Mouse (Mus musculus): ENCODE measurements around the gene Npas1.
A peak's percentile ranks its signal among the peaks of the same experiment; 100 is the strongest.

Gene Npas1

DNA sequence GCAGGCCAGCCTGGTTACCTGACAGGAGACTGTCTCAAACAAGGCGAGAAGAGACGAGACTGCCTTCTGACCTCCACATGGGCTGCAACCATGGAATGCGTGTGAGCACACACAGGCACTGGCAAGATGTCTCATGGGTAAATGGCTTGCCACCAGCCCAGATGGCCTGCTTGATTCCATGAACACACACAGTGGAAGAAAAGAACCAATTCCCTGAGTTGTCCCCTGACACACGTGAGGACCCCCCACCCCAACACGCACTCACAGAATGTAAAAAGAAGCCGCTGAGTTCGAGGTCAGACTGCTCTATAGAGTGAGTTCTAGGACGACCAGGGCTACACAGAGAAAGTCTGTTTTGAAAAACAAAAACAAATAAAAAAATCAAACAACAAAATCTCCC, at the start of gene Npas1:
Gene Npas1 (minus strand): TSS at position 101 of the 400 bp plus-strand sequence.
- DNase-seq (ENCODE audit: extremely low read depth, low read depth, low spot score) = no peak

GRCm38 (mm10) chr7:16525995-16526394, 48.5 kb upstream of the Npas1 start:
- DNase-seq (ENCODE audit: extremely low read depth, low read depth, low spot score) = no peak

- no peak for DNase-seq (ENCODE audit: extremely low read depth, low read depth, low spot score)
These were observed 47.9 kb upstream of the Npas1 start for GRCm38 (mm10) chr7:16525448-16525847.

DNA sequence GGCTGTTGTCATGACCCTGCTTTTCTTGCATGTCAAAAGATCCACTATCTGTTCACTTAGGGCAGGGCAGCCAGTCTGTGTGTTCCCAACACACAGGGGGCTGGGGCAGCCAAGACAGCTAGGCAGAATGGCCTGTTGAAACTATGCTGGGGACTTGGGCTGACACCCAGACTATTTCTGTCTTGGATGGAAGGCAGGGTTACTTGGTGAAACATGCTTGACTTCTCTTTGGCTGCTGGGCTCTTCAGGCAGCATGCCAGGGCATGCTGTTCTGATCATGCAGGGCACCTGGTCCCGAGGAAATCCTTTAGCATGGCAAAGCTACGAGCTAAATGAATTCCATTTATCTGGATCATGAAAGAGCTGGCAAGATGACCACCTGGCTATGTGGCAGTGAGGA, 46.8 kb upstream of the Npas1 start:
- peak; percentile 71 for DNase-seq (ENCODE audit: extremely low read depth, low read depth, low spot score)

DNA sequence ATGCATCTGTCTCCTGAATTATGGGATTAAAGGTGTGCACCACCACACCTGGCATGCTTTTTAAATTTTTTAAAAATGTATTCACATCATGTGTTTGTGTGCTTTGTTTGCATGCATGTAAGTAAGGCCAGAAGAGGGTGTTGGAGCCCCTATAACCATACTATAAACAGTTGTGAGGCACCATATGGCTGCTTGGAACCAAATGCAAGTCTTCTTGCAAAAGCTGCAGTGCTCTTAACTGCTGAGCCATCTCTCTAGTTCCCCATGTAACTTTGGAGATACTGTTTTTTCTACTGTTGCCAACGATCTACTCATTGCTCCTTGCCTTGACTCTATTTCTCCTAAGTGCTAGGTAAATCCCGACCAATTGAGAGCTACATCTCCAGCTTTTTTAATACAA, 41.8 kb upstream of the Npas1 start:
- no peak for DNase-seq (ENCODE audit: extremely low read depth, low read depth, low spot score)

DNA sequence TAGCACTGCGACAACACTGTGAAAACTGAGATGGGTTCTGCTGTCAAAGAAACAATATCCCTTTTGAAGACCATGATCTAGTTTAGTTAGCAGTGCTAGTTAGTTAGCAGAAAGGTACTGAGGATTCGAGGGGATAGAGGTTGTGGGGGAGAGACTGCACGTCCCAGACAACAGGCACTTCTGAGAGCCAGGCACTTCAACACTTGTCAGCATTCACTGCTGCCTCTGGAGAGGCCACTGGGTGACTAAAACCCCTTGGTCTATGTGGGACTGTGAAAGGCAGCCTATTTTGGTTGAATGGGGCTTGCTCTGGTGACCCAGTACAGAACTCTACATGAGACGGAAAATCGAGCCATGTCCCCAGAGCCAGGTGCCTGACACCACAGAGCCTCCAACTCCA, 39.7 kb upstream of the Npas1 start:
- DNase-seq (ENCODE audit: extremely low read depth, low read depth, low spot score) = no peak

DNA sequence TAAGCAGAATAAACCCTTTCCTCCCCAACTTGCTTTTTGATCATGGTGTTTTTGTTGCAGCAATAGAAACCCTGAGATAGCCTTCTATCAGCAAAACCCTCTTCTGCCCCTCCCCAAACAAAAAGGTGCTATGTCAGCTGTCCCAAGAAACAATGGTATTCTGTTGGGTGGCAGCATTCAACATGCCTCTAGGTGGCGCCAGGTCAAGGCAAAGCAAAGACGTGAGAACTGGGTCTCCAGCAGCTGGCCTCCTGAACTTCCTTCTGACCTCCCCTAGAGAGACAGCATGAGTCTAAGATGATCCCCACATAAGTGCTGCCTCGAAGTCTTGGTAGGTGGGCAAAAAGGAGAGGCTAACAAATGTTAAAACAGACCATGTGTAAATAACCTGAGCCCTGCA, 29.8 kb upstream of the Npas1 start:
- DNase-seq (ENCODE audit: extremely low read depth, low read depth, low spot score) = no peak

DNA sequence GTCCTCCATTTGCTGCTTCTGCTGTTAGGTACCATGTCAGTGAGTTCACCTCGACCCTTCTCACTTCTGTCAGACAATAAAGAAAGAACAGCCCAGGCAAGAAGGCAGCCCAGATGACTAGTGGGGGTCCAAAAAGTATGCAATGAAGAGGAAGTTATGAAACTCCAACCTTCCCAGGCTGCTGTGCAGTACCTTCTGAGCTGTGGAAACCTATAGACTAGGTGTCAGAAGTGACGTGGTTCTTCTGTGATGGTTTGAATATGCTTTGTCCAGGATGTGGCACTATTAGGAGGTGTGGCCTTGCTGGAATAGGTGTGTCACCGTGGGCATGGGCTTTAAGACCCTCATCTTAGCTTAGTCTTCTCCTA, 27.7 kb upstream of the Npas1 start:
- DNase-seq (ENCODE audit: extremely low read depth, low read depth, low spot score) = no peak

GRCm38 (mm10) chr7:16504573-16505225, 27.2 kb upstream of the Npas1 start:
- DNase-seq (ENCODE audit: extremely low read depth, low read depth, low spot score) = no peak

GRCm38 (mm10) chr7:16501571-16501970, 24.0 kb upstream of the Npas1 start:
- no peak for DNase-seq (ENCODE audit: extremely low read depth, low read depth, low spot score)

GRCm38 (mm10) chr7:16499671-16500104, 22.2 kb upstream of the Npas1 start:
- DNase-seq (ENCODE audit: extremely low read depth, low read depth, low spot score) = no peak

DNA sequence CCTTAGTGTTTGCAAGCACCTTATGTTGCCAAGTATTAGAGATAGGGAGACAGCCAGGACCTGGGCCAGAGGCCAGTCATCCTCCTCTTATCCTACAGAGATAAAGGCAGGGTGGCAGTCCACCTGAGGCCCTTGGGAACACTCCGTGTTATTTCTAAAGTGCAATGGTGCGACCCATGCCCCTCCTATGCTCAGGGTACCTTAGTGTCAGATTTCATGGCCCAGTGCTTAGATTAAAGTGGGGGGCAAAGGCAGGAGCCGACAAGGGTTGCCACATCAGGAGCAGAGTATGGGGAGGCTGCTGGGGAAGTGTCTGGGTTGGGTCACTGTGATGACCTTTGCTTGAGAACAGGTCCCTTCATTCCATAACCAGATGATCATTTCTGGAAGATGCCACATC, 18.7 kb upstream of the Npas1 start:
- DNase-seq (ENCODE audit: extremely low read depth, low read depth, low spot score) = no peak

- DNase-seq (ENCODE audit: extremely low read depth, low read depth, low spot score) = no peak
These were observed 15.8 kb upstream of the Npas1 start for GRCm38 (mm10) chr7:16493361-16493760.

DNA sequence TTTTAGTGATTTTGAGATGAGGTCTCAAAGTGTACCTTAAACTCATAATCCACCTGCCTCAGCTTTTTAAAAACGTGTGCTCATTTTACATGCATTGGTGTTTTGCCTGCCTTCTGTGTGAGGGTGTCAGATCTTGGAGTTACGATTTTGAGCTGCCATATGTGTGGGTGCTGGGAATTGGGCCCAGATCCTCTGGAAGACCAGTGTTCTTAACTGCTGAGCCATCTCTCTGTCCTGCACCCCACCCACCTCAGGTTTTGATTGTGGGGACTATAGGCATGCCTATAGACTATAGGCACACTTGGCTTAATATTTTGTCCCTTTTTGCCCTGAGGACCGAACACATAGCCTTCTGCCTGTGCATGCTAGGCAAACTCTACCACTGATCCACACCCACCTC, 14.7 kb upstream of the Npas1 start:
- DNase-seq (ENCODE audit: extremely low read depth, low read depth, low spot score) = no peak

GRCm38 (mm10) chr7:16491759-16492158, 14.2 kb upstream of the Npas1 start:
- no peak for DNase-seq (ENCODE audit: extremely low read depth, low read depth, low spot score)

- no peak for DNase-seq (ENCODE audit: extremely low read depth, low read depth, low spot score)
These were observed 12.4 kb upstream of the Npas1 start for GRCm38 (mm10) chr7:16489948-16490347.

GRCm38 (mm10) chr7:16488816-16489215, 11.3 kb upstream of the Npas1 start:
- DNase-seq (ENCODE audit: extremely low read depth, low read depth, low spot score) = no peak

DNA sequence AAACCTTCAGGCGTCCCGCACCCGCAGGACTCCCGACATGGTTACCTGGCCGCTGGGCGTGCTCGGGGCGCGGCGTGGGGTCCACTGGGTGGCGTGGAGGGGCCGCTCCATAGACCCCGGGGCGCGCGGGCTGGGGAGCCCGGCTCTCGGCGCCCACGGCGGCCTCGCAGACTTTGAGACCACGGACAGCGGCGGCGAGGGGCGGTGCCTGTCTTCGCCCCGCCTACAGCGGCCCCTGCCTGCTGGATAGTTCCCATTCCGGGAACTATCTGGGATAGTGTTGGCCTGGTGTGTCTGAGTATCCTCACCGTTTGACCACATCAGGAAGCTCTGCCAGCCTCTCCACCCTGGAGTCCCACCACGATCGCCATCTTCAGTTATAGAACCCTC, 933 bp downstream of the Npas1 start:
- DNase-seq (ENCODE audit: extremely low read depth, low read depth, low spot score) = no peak

GRCm38 (mm10) chr7:16475764-16476599, 1.5 kb downstream of the Npas1 start:
- no peak for DNase-seq (ENCODE audit: extremely low read depth, low read depth, low spot score)

DNA sequence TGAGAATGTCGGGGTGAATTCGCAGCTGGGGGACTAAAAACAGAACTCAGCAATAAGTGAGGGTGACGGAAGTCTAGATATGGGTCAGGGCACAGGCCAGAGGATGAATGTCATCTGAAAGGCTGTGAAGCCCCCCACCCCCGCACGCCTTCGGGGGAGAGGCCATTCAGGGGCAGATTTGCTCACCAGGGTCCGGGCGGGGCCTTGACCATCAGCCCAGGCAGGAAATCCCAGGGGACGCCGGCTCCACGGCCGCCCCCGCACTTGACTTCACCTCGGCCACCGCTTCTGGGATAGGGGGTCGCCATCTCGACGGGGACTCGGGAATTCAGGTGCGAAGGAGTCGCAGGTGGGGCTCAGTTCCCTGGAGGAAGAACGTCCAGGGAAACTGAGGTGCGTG, 2.2 kb downstream of the Npas1 start:
- DNase-seq (ENCODE audit: extremely low read depth, low read depth, low spot score) = no peak

GRCm38 (mm10) chr7:16474445-16474844, 3.1 kb downstream of the Npas1 start:
- DNase-seq (ENCODE audit: extremely low read depth, low read depth, low spot score) = no peak

DNA sequence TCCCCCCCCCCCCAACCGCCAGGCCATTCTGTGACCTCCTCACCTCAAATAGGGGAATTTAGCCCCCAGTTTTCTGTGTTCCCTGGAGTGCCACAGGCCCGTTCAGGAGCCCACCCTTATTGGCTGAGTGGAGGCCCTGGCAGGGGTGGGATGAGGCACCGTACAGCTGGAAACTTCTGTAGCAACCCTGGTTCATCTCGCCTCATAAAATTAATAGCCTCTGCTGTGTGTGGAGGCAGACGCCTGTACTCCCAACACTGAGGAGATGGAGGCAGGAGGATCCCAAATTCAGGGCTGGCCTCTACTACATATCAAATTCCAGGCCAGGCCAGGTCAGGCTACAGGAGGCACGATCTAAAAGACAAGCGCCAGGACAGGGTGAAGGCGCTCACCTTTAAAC, 3.7 kb downstream of the Npas1 start:
- DNase-seq (ENCODE audit: extremely low read depth, low read depth, low spot score) = no peak
